Mouse (Mus musculus): ENCODE measurements around the gene Enah. TPM values are rescaled to one million over a fixed set of nuclear protein-coding genes. Genes with fewer than 3 reads are reported as not detected.

Gene Enah
- polyA plus RNA-seq, 1 experiment from 2014 or later, result 17.3 TPM

GRCm38 (mm10) chr1:181864971-181865862 is 154.6 kb downstream of the Enah start:
- H3K4me1 ChIP-seq, result peaks cover 6% of the 10 kb centered on the region
- H3K27me3 ChIP-seq, result no peaks in the 10 kb centered on the region
- no peak overlapping the region for H3K9ac ChIP-seq
- H3K9me3 ChIP-seq (replicated peaks), result no peaks in the 10 kb centered on the region
- no peaks in the 10 kb centered on the region for H3K36me3 ChIP-seq
- no peak overlapping the region for H3K4me3 ChIP-seq (replicated peaks)
- H3K4me2 ChIP-seq, result no peak overlapping the region
- WGBS, result 76% methylated on average over 11 of the region's 11 CpGs
- no peak overlapping the region for H3K27ac ChIP-seq
- no peak for ATAC-seq (replicated peaks; ENCODE audit: low FRiP score)

- H3K27ac ChIP-seq, result no peak overlapping the region
- no peaks in the 10 kb centered on the region for H3K9me3 ChIP-seq (replicated peaks)
- H3K27me3 ChIP-seq, result no peaks in the 10 kb centered on the region
- H3K4me2 ChIP-seq, result no peak overlapping the region
- peaks cover 6% of the 10 kb centered on the region for H3K4me1 ChIP-seq
- no peak overlapping the region for H3K9ac ChIP-seq
- WGBS, result 31% methylated on average over 8 of the region's 8 CpGs
- no peaks in the 10 kb centered on the region for H3K36me3 ChIP-seq
- H3K4me3 ChIP-seq (replicated peaks), result no peak overlapping the region
- ATAC-seq (replicated peaks; ENCODE audit: low FRiP score), result no peak
Observed at GRCm38 (mm10) chr1:181863431-181863830, 156.4 kb downstream of the Enah start.

GRCm38 (mm10) chr1:181862676-181863374 is 157.0 kb downstream of the Enah start:
- no peak for ATAC-seq (replicated peaks; ENCODE audit: low FRiP score)
- no peak overlapping the region for H3K4me2 ChIP-seq
- no peaks in the 10 kb centered on the region for H3K27me3 ChIP-seq
- peaks cover 6% of the 10 kb centered on the region for H3K4me1 ChIP-seq
- H3K36me3 ChIP-seq, result no peaks in the 10 kb centered on the region
- no peaks in the 10 kb centered on the region for H3K9me3 ChIP-seq (replicated peaks)
- no peak overlapping the region for H3K4me3 ChIP-seq (replicated peaks)
- no peak overlapping the region for H3K27ac ChIP-seq
- no peak overlapping the region for H3K9ac ChIP-seq
- WGBS, result 59% methylated on average over 16 of the region's 16 CpGs

GRCm38 (mm10) chr1:181861181-181861902 is 158.4 kb downstream of the Enah start:
- peaks cover 6% of the 10 kb centered on the region for H3K4me1 ChIP-seq
- peak overlapping the region; percentile 58 for H3K27ac ChIP-seq
- no peaks in the 10 kb centered on the region; the same call in 1 of the 2 replicates for H3K9me3 ChIP-seq (replicated peaks)
- ATAC-seq (replicated peaks; ENCODE audit: low FRiP score), result no peak
- 73% methylated on average over 2 of the region's 2 CpGs for WGBS
- H3K4me2 ChIP-seq, result no peak overlapping the region
- H3K9ac ChIP-seq, result no peak overlapping the region
- H3K36me3 ChIP-seq, result no peaks in the 10 kb centered on the region
- H3K4me3 ChIP-seq (replicated peaks), result no peak overlapping the region
- H3K27me3 ChIP-seq, result no peaks in the 10 kb centered on the region

- H3K4me1 ChIP-seq, result peaks cover 6% of the 10 kb centered on the region
- peak; percentile 57 for ATAC-seq (replicated peaks; ENCODE audit: low FRiP score)
- H3K9me3 ChIP-seq (replicated peaks), result no peaks in the 10 kb centered on the region; the same call in 1 of the 2 replicates
- H3K9ac ChIP-seq, result no peak overlapping the region
- H3K27ac ChIP-seq, result peak overlapping the region; percentile 58
- no peak overlapping the region for H3K4me3 ChIP-seq (replicated peaks)
- 8% methylated on average over 5 of the region's 5 CpGs for WGBS
- no peaks in the 10 kb centered on the region for H3K36me3 ChIP-seq
- H3K27me3 ChIP-seq, result no peaks in the 10 kb centered on the region
- H3K4me2 ChIP-seq, result no peak overlapping the region
Observed at GRCm38 (mm10) chr1:181860659-181861058, 159.1 kb downstream of the Enah start.

- Histone ChIP-seq H3K4me3 (replicated peaks) (no peak overlapping the region), H3K9me3 (replicated peaks) (no peaks in the 10 kb centered on the region; the same call in 1 of the 2 replicates), H3K27ac (no peak overlapping the region), H3K4me1 (peaks cover 17% of the 10 kb centered on the region), H3K9ac (no peak overlapping the region), H3K27me3 (0 out of 2 replicates have a peak, but pooled peaks cover 3% of the 10 kb centered on the region), H3K4me2 (no peak overlapping the region), H3K36me3 (no peaks in the 10 kb centered on the region)
- 88% methylated on average over 2 of the region's 2 CpGs for WGBS
- no peak for ATAC-seq (replicated peaks; ENCODE audit: low FRiP score)
Observed at GRCm38 (mm10) chr1:181856329-181856728, 163.5 kb downstream of the Enah start.

- 0 out of 2 replicates have a peak, but pooled peaks cover 3% of the 10 kb centered on the region for H3K27me3 ChIP-seq
- no peaks in the 10 kb centered on the region for H3K36me3 ChIP-seq
- no peak overlapping the region for H3K4me3 ChIP-seq (replicated peaks)
- H3K4me2 ChIP-seq, result no peak overlapping the region
- no peaks in the 10 kb centered on the region; the same call in 1 of the 2 replicates for H3K9me3 ChIP-seq (replicated peaks)
- no peak overlapping the region for H3K9ac ChIP-seq
- 95% methylated on average over 2 of the region's 2 CpGs for WGBS
- H3K27ac ChIP-seq, result no peak overlapping the region
- no peak for ATAC-seq (replicated peaks; ENCODE audit: low FRiP score)
- peaks cover 11% of the 10 kb centered on the region for H3K4me1 ChIP-seq
Observed at GRCm38 (mm10) chr1:181854829-181855228, 165.0 kb downstream of the Enah start.

GRCm38 (mm10) chr1:181853081-181853736 is 166.6 kb downstream of the Enah start:
- Histone ChIP-seq H3K4me1 (peaks cover 11% of the 10 kb centered on the region), H3K27me3 (0 out of 2 replicates have a peak, but pooled peaks cover 3% of the 10 kb centered on the region), H3K4me2 (peak overlapping the region; percentile 62), H3K9me3 (replicated peaks) (no peaks in the 10 kb centered on the region; the same call in 1 of the 2 replicates), H3K9ac (0 out of 2 replicates have a peak overlapping the region, but pooled peaks have one; percentile 6), H3K4me3 (replicated peaks) (peak overlapping the region; percentile 24), H3K27ac (peak overlapping the region; percentile 73), H3K36me3 (no peaks in the 10 kb centered on the region)
- ATAC-seq (replicated peaks; ENCODE audit: low FRiP score), result peak; percentile 74
- WGBS, result 5% methylated on average over 19 of the region's 21 CpGs

GRCm38 (mm10) chr1:181852466-181852865 is 167.3 kb downstream of the Enah start:
- no peak overlapping the region for H3K9ac ChIP-seq
- H3K4me3 ChIP-seq (replicated peaks), result peak overlapping the region; percentile 19; the same call in 1 of the 2 replicates
- WGBS, result 39% methylated on average over 13 of the region's 13 CpGs
- peak overlapping the region; percentile 62 for H3K4me2 ChIP-seq
- peak overlapping the region; percentile 73 for H3K27ac ChIP-seq
- H3K27me3 ChIP-seq, result 0 out of 2 replicates have a peak, but pooled peaks cover 3% of the 10 kb centered on the region
- no peaks in the 10 kb centered on the region for H3K36me3 ChIP-seq
- peak; percentile 63; the same call in 1 of the 2 replicates for ATAC-seq (replicated peaks; ENCODE audit: low FRiP score)
- peaks cover 11% of the 10 kb centered on the region for H3K4me1 ChIP-seq
- no peaks in the 10 kb centered on the region; the same call in 1 of the 2 replicates for H3K9me3 ChIP-seq (replicated peaks)

GRCm38 (mm10) chr1:181851521-181852310 is 168.1 kb downstream of the Enah start:
- WGBS, result 88% methylated on average over 12 of the region's 12 CpGs
- Histone ChIP-seq H3K4me2 (peak overlapping the region; percentile 62; the same call in 1 of the 2 replicates), H3K27ac (no peak overlapping the region), H3K27me3 (0 out of 2 replicates have a peak, but pooled peaks cover 3% of the 10 kb centered on the region), H3K36me3 (no peaks in the 10 kb centered on the region), H3K4me3 (replicated peaks) (no peak overlapping the region), H3K9me3 (replicated peaks) (no peaks in the 10 kb centered on the region), H3K9ac (no peak overlapping the region), H3K4me1 (peaks cover 11% of the 10 kb centered on the region)
- ATAC-seq (replicated peaks; ENCODE audit: low FRiP score), result no peak

Measured in kidney, embryonic 15.5 days (tissue).